Mouse (Mus musculus): Measurements from ENCODE around the gene Hoxa1. TPM values are rescaled to one million over a fixed set of nuclear protein-coding genes. Genes with fewer than 3 reads are reported as not detected.

Hoxa1 gene
- total and polyA plus RNA-seq, 3 experiments: 0.20 to 0.43 TPM; not detected in 1

GRCm38 (mm10) chr6:52163366-52164031, 5.4 kb upstream of the Hoxa1 start:
- peak overlapping the region; percentile 39 for H3K4me3 ChIP-seq
- intact Hi-C loops (cut with DNase I): loop anchor here (2.0 kb wide), 1 partner anchor 151 kb away; the partner anchor contains the start of gene Skap2
- no peaks in the 10 kb centered on the region for H3K79me2 ChIP-seq (replicated peaks; ENCODE audit: control insufficient read depth, insufficient read depth, low read length)
- H3K4me1 ChIP-seq (ENCODE audit: control insufficient read depth, insufficient read depth, low read length): no peaks in the 10 kb centered on the region
- TF ChIP-seq CTCF (IDR thresholded peaks at IDR 0.05) (no peak), EP300 (IDR thresholded peaks at IDR 0.05; ENCODE audit: insufficient read depth, low read depth, low read length) (no peak), POLR2A (IDR thresholded peaks at IDR 0.05; ENCODE audit: insufficient read depth, low read depth, low read length) (no peak)
- WGBS: 21% methylated on average over 17 of the region's 17 CpGs
- no peaks in the 10 kb centered on the region for H3K36me3 ChIP-seq (ENCODE audit: control insufficient read depth, insufficient read depth, low read length)
- H3K27me3 ChIP-seq (ENCODE audit: control insufficient read depth, insufficient read depth, low read length): peaks cover 12% of the 10 kb centered on the region
- H3K27ac ChIP-seq: peak overlapping the region; percentile 45
- DNase-seq: no peak
- no peak overlapping the region for H3K9ac ChIP-seq (ENCODE audit: low read depth, low read length)

- 25% methylated on average over 14 of the region's 14 CpGs for WGBS
- H3K4me1 ChIP-seq (ENCODE audit: control insufficient read depth, insufficient read depth, low read length): no peaks in the 10 kb centered on the region
- no peak overlapping the region for H3K9ac ChIP-seq (ENCODE audit: low read depth, low read length)
- H3K4me3 ChIP-seq: peak overlapping the region; percentile 39; the same call in 1 of the 2 replicates
- H3K27me3 ChIP-seq (ENCODE audit: control insufficient read depth, insufficient read depth, low read length): peaks cover 16% of the 10 kb centered on the region
- H3K27ac ChIP-seq: peak overlapping the region; percentile 45
- intact Hi-C loops (cut with DNase I): loop anchor here (2.0 kb wide), 1 partner anchor 150 kb away; the partner anchor contains the start of gene Skap2
- no peak for DNase-seq
- TF ChIP-seq POLR2A (IDR thresholded peaks at IDR 0.05; ENCODE audit: insufficient read depth, low read depth, low read length): no peak
- TF ChIP-seq EP300 (IDR thresholded peaks at IDR 0.05; ENCODE audit: insufficient read depth, low read depth, low read length): no peak
- no peak for TF ChIP-seq CTCF (IDR thresholded peaks at IDR 0.05)
- no peaks in the 10 kb centered on the region for H3K36me3 ChIP-seq (ENCODE audit: control insufficient read depth, insufficient read depth, low read length)
- no peaks in the 10 kb centered on the region for H3K79me2 ChIP-seq (replicated peaks; ENCODE audit: control insufficient read depth, insufficient read depth, low read length)
Measured at GRCm38 (mm10) chr6:52162611-52163365, 4.7 kb upstream of the Hoxa1 start.

- Histone ChIP-seq H3K27ac (no peak overlapping the region; the same call in 1 of the 2 replicates), H3K9ac (ENCODE audit: low read depth, low read length) (no peak overlapping the region), H3K36me3 (ENCODE audit: control insufficient read depth, insufficient read depth, low read length) (no peaks in the 10 kb centered on the region), H3K27me3 (ENCODE audit: control insufficient read depth, insufficient read depth, low read length) (peaks cover 15% of the 10 kb centered on the region), H3K4me1 (ENCODE audit: control insufficient read depth, insufficient read depth, low read length) (no peaks in the 10 kb centered on the region), H3K4me3 (no peak overlapping the region), H3K79me2 (replicated peaks; ENCODE audit: control insufficient read depth, insufficient read depth, low read length) (no peaks in the 10 kb centered on the region)
- no peak for DNase-seq
- 32% methylated on average over 1 of the region's 1 CpGs for WGBS
- TF ChIP-seq EP300 (IDR thresholded peaks at IDR 0.05; ENCODE audit: insufficient read depth, low read depth, low read length): no peak
- no peak for TF ChIP-seq POLR2A (IDR thresholded peaks at IDR 0.05; ENCODE audit: insufficient read depth, low read depth, low read length)
- TF ChIP-seq CTCF (IDR thresholded peaks at IDR 0.05): no peak
- intact Hi-C loops (cut with DNase I): loop anchor here (2.0 kb wide), 1 partner anchor 149 kb away; the partner anchor contains the start of gene Skap2
Measured at GRCm38 (mm10) chr6:52162093-52162380, 3.9 kb upstream of the Hoxa1 start.

DNA sequence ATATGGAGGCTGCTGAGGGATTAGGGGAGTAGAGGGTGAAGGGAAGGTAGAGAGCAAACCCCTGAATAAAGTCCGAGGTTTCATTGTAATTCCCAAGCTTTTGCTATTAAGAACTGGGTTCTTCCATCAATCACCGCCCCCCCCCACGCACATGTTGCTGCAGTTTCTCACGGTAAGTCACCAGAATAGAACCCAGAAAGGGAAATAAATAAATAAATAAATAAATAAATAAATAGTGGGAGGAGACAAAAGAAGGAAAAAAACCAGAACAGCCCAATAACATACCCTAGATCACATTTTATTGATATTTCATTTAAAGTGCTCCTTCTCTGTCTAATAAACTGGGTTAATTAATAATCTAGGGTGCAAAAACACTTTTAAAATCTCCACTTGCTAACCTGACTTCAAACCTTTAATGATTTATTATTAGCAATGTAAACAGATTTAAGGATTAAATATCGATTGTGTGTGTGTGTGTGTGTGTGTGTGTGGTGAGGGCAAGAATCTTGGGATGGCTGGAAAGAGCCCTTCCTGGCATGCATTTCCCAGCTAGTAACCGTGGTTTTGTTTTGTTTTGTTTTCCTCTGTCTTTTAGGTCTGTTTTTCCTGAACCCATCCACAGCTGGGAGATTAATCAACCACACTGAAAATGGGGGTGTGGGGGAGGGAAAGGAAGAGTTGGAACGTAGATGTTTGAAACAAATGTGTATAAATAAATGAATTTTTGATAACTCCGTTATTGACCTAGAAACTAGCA, 3.4 kb upstream of the Hoxa1 start:
- Histone ChIP-seq H3K36me3 (ENCODE audit: control insufficient read depth, insufficient read depth, low read length) (no peaks in the 10 kb centered on the region), H3K27me3 (ENCODE audit: control insufficient read depth, insufficient read depth, low read length) (peaks cover 15% of the 10 kb centered on the region), H3K79me2 (replicated peaks; ENCODE audit: control insufficient read depth, insufficient read depth, low read length) (no peaks in the 10 kb centered on the region), H3K4me1 (ENCODE audit: control insufficient read depth, insufficient read depth, low read length) (no peaks in the 10 kb centered on the region), H3K27ac (peak overlapping the region; percentile 47), H3K4me3 (no peak overlapping the region), H3K9ac (ENCODE audit: low read depth, low read length) (no peak overlapping the region)
- intact Hi-C loops (cut with DNase I): loop anchor here (2.0 kb wide), 1 partner anchor 149 kb away; the partner anchor contains the start of gene Skap2
- 30% methylated on average over 8 of the region's 8 CpGs for WGBS
- TF ChIP-seq CTCF (IDR thresholded peaks at IDR 0.05) (no peak), POLR2A (IDR thresholded peaks at IDR 0.05; ENCODE audit: insufficient read depth, low read depth, low read length) (no peak), EP300 (IDR thresholded peaks at IDR 0.05; ENCODE audit: insufficient read depth, low read depth, low read length) (no peak)
- no peak for DNase-seq

DNA sequence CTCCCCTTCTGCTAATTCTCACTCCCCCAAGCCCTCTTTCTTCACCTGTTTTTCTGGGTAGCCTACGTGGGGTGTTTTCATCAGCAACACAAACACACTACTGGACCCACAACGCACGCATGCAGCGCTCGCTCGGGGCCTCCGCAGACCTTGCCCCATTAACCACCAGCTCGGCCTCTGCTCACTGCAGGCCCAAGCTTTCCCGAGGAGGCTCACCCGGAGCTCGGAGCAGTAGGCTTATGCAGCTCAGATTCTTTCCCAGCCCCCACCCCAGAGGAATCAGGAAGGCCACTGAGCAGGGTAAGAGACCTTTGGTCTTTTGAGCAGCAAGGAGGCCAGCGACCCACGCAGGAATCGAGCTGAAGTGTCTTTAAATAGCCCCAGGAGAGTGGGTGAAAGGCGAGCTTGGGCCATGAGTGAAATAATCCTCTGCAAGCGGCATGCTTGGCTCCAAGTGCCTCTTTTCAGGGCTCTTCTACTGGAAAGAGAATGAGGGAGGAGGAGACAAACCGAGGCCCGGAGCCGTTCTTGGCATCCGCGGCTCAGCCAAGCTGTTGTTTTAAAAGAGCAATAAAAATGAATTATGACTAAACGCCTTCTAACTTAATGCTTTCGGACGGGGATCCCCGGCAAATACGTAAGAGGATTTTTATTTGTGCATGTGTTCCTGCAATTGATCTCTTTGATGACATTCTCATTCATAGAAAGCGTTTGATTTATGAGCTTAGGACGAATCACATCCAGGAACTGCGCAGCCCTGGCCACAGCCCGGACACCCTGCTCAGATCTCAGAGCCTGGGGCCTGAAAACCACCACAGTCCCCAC, 2.6 kb upstream of the Hoxa1 start:
- TF ChIP-seq POLR2A (IDR thresholded peaks at IDR 0.05; ENCODE audit: insufficient read depth, low read depth, low read length): no peak
- TF ChIP-seq EP300 (IDR thresholded peaks at IDR 0.05; ENCODE audit: insufficient read depth, low read depth, low read length): no peak
- TF ChIP-seq CTCF (IDR thresholded peaks at IDR 0.05): no peak
- Histone ChIP-seq H3K79me2 (replicated peaks; ENCODE audit: control insufficient read depth, insufficient read depth, low read length) (no peaks in the 10 kb centered on the region), H3K4me3 (peak overlapping the region; percentile 9; the same call in 1 of the 2 replicates), H3K4me1 (ENCODE audit: control insufficient read depth, insufficient read depth, low read length) (no peaks in the 10 kb centered on the region), H3K27ac (peak overlapping the region; percentile 47), H3K36me3 (ENCODE audit: control insufficient read depth, insufficient read depth, low read length) (no peaks in the 10 kb centered on the region), H3K9ac (ENCODE audit: low read depth, low read length) (no peak overlapping the region), H3K27me3 (ENCODE audit: control insufficient read depth, insufficient read depth, low read length) (peaks cover 13% of the 10 kb centered on the region)
- DNase-seq: no peak
- 21% methylated on average over 30 of the region's 30 CpGs for WGBS
- intact Hi-C loops (cut with DNase I): no loop called here

Measured in heart, adult 2 months (tissue).